Mouse (Mus musculus) ES-Bruce4 (cell line): Measurements from ENCODE around the gene Zbtb39.

Experiments used
- CTCF ChIP-seq: IDR thresholded peaks from one replicate; pipeline ENCODE4 v1.8.1; 2011; ENCODE audit warnings: low read depth, low read length
- EP300 ChIP-seq: IDR thresholded peaks from 2 replicates; pipeline ENCODE4 v1.6.1; 2011; ENCODE audit warnings: low read depth, low read length; ENCODE audit not compliant: insufficient read depth
- POLR2A ChIP-seq: IDR thresholded peaks from one replicate; pipeline ENCODE4 v1.8.1; 2011; ENCODE audit warnings: low read length; ENCODE audit not compliant: insufficient read depth

GRCm38 (mm10) chr10:127739083-127739660, at the start of gene Zbtb39:
- TF ChIP-seq POLR2A (no peak), CTCF (peak; percentile 32), EP300 (no peak)
